Mouse (Mus musculus): ENCODE measurements around the gene Tnni1. TPM values are rescaled to one million over a fixed set of nuclear protein-coding genes. Genes with fewer than 3 reads are reported as not detected.

The Tnni1 gene
- polyA plus RNA-seq, 1 experiment from 2014 or later: 58.2 TPM

Other genes starting within 250 kb of the Tnni1 start
- 8.8 and 8.9 TPM in 2 replicates for gene Nav1, start 172.1 kb upstream of the Tnni1 start, polyA plus RNA-seq (2014; fragmentation: Nextera tagmentation; extraction: Ambion mirVana)
- 65.6 and 71.8 TPM in 2 replicates for gene Csrp1, start 59.4 kb upstream of the Tnni1 start, polyA plus RNA-seq (2014; fragmentation: Nextera tagmentation; extraction: Ambion mirVana)
- gene Phlda3, start 13.3 kb upstream of the Tnni1 start, polyA plus RNA-seq (2014; fragmentation: Nextera tagmentation; extraction: Ambion mirVana): 22.5 and 22.8 TPM in 2 replicates
- 0.99 and 1.7 TPM in 2 replicates for gene Lad1, start 39.2 kb downstream of the Tnni1 start, polyA plus RNA-seq (2014; fragmentation: Nextera tagmentation; extraction: Ambion mirVana)
- gene Tnnt2, start 56.9 kb downstream of the Tnni1 start, polyA plus RNA-seq (2014; fragmentation: Nextera tagmentation; extraction: Ambion mirVana): 12.9 and 37.4 TPM in 2 replicates
- gene Pkp1, start 139.8 kb downstream of the Tnni1 start, polyA plus RNA-seq (2014; fragmentation: Nextera tagmentation; extraction: Ambion mirVana): 0.09 and 0.10 TPM in 2 replicates
- gene Igfn1, start 226.9 kb downstream of the Tnni1 start, polyA plus RNA-seq (2014; fragmentation: Nextera tagmentation; extraction: Ambion mirVana): not detected in 2 replicates
- 79.6 and 92.6 TPM in 2 replicates for gene Tmem9, start 228.7 kb downstream of the Tnni1 start, polyA plus RNA-seq (2014; fragmentation: Nextera tagmentation; extraction: Ambion mirVana)

All from liver, embryonic 11.5 days (tissue).